Mouse (Mus musculus) neural tube, embryonic 15.5 days (tissue): Measurements from ENCODE around the gene Fkbp3. TPM values are rescaled to one million over a fixed set of nuclear protein-coding genes. Genes with fewer than 3 reads are reported as not detected.

Experiments
- ATAC-seq: fragments of 200-750 bp; cut with Nextera tagmentation; 2 replicates; pipeline ENCODE4 v1.8.0; 2017; ENCODE audit warnings: mild to moderate bottlenecking, moderate TSS enrichment, moderate library complexity; ENCODE audit not compliant: low FRiP score
- H3K27ac ChIP-seq: fragments of 300-500 bp; sonication (generic); replicated peaks from 2 replicates; pipeline ENCODE4 v1.5.1; 2015; ENCODE audit warnings: mild to moderate bottlenecking, inconsistent platforms
- H3K27me3 ChIP-seq: fragments of 300-500 bp; sonication (generic); replicated peaks from 2 replicates; pipeline ENCODE4 v1.6.1; 2015; ENCODE audit warnings: inconsistent platforms
- H3K36me3 ChIP-seq: fragments of 300-500 bp; sonication (generic); 2 replicates; pipeline ENCODE4 v1.6.1; 2015; ENCODE audit warnings: inconsistent platforms
- H3K4me1 ChIP-seq: fragments of 300-500 bp; sonication (generic); 2 replicates; pipeline ENCODE4 v1.6.1; 2015; ENCODE audit warnings: inconsistent platforms
- H3K4me2 ChIP-seq: fragments of 300-500 bp; sonication (generic); 2 replicates; pipeline ENCODE4 v1.6.1; 2015; ENCODE audit warnings: inconsistent platforms, mild to moderate bottlenecking, moderate library complexity
- H3K4me3 ChIP-seq: fragments of 300-500 bp; sonication (generic); replicated peaks from 2 replicates; pipeline ENCODE4 v1.5.1; 2015; ENCODE audit warnings: mild to moderate bottlenecking, inconsistent platforms
- H3K9ac ChIP-seq: fragments of 300-500 bp; sonication (generic); replicated peaks from 2 replicates; pipeline ENCODE4 v1.6.1; 2015; ENCODE audit warnings: mild to moderate bottlenecking, inconsistent platforms
- H3K9me3 ChIP-seq: fragments of 300-500 bp; sonication (generic); replicated peaks from 2 replicates; pipeline ENCODE4 v1.6.1; 2016; ENCODE audit warnings: inconsistent platforms
- WGBS: fragments of 180-500 bp; shearing (Covaris S2); methylation state at CpG from one replicate; pipeline ENCODE4 v1.1.7; 2015; ENCODE audit warnings: mixed read lengths; 5-methylcytosine and 5-hydroxymethylcytosine counted together
- polyA plus RNA-seq: library from polyadenylated mRNA; unstranded; fragments of >200 nt; fragmentation: Nextera tagmentation; extraction: Ambion mirVana; gene quantifications from 2 replicates; pipeline ENCODE4 v1.2.1, GENCODE M21; 2015

Fkbp3 gene
- polyA plus RNA-seq, 1 experiment from 2014 or later: 458 TPM

GRCm38 (mm10) chr12:65072911-65073610 lies 746 bp downstream of the Fkbp3 start:
- 3% methylated on average over 21 of the region's 21 CpGs for WGBS
- peak overlapping the region; percentile 97 for H3K4me3 ChIP-seq
- peak; percentile 83 for ATAC-seq
- H3K4me1 ChIP-seq: peaks cover 34% of the 10 kb centered on the region
- H3K36me3 ChIP-seq: peaks cover 11% of the 10 kb centered on the region
- H3K27me3 ChIP-seq: no peaks in the 10 kb centered on the region
- peak overlapping the region; percentile 70 for H3K4me2 ChIP-seq
- peak overlapping the region; percentile 84 for H3K9ac ChIP-seq
- peak overlapping the region; percentile 97 for H3K27ac ChIP-seq
- H3K9me3 ChIP-seq: no peaks in the 10 kb centered on the region

- Histone ChIP-seq H3K9me3 (no peaks in the 10 kb centered on the region), H3K4me2 (no peak overlapping the region), H3K27me3 (no peaks in the 10 kb centered on the region), H3K27ac (no peak overlapping the region), H3K9ac (no peak overlapping the region), H3K36me3 (peaks cover 35% of the 10 kb centered on the region), H3K4me1 (peaks cover 8% of the 10 kb centered on the region; the same call in 1 of the 2 replicates), H3K4me3 (no peak overlapping the region)
- WGBS: 81% methylated on average over 4 of the region's 4 CpGs
- ATAC-seq: no peak
These were observed 5.4 kb downstream of the Fkbp3 start for GRCm38 (mm10) chr12:65068409-65068808.

GRCm38 (mm10) chr12:65066234-65066633 lies 7.6 kb downstream of the Fkbp3 start:
- no peak overlapping the region for H3K4me2 ChIP-seq
- ATAC-seq: no peak
- no peak overlapping the region for H3K9ac ChIP-seq
- 70% methylated on average over 3 of the region's 3 CpGs for WGBS
- no peaks in the 10 kb centered on the region for H3K4me1 ChIP-seq
- H3K4me3 ChIP-seq: no peak overlapping the region
- peaks cover 46% of the 10 kb centered on the region for H3K36me3 ChIP-seq
- no peaks in the 10 kb centered on the region for H3K27me3 ChIP-seq
- no peak overlapping the region for H3K27ac ChIP-seq
- H3K9me3 ChIP-seq: no peaks in the 10 kb centered on the region

- Histone ChIP-seq H3K9me3 (no peaks in the 10 kb centered on the region), H3K36me3 (peaks cover 54% of the 10 kb centered on the region)
These were observed 8.6 kb downstream of the Fkbp3 start for GRCm38 (mm10) chr12:65065241-65065640.

DNA sequence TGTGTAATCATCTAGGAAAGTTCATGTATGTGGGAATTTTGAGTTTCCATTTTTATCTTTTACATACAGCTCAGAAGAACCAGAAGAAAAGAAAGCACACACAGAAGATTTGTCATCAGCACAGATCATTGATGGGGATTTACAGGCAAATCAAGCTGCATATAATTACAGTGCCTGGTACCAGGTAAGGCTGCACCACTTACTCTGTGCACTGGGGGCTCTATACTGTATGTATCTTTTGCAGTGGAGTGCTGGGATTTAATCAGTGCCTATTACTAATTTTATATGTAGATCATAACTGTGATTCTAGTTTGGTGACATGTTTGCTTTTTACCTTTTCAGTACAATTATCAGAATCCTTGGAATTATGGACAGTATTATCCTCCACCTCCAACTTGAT lies 12.7 kb downstream of the Fkbp3 start:
- Histone ChIP-seq H3K36me3 (peaks cover 53% of the 10 kb centered on the region), H3K27ac (no peak overlapping the region), H3K4me1 (no peaks in the 10 kb centered on the region), H3K27me3 (no peaks in the 10 kb centered on the region), H3K4me2 (no peak overlapping the region), H3K9ac (no peak overlapping the region), H3K4me3 (no peak overlapping the region), H3K9me3 (no peaks in the 10 kb centered on the region)
- no peak for ATAC-seq

More at GRCm38 (mm10) chr12:65065241-65065640, 8.6 kb downstream of the Fkbp3 start:
- Histone ChIP-seq H3K4me3 (no peak overlapping the region), H3K27ac (no peak overlapping the region), H3K4me1 (no peaks in the 10 kb centered on the region), H3K27me3 (no peaks in the 10 kb centered on the region), H3K4me2 (no peak overlapping the region), H3K9ac (no peak overlapping the region)
- no peak for ATAC-seq
- WGBS: 83% methylated on average over 2 of the region's 2 CpGs

DNA sequence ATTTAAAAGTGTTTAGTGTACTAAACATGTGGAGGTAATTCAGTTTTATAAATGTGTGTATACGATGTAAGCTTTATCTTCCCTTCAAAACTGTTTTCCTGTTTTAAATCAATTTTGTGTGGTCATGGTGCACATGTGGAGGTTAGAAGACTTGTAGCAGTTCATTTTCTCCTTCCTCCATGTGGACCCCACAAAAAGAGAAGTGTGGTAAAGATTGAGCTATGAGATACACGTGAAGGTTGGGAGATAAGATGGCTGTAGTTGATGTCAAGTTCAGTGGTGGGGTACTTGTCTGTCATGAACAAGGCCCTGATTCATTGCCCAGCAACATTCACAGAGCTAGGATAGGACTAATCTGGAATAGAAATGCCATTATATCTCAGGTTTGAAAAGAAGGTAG lies 15.6 kb downstream of the Fkbp3 start:
- WGBS: 94% methylated on average over 2 of the region's 2 CpGs
- peaks cover 46% of the 10 kb centered on the region for H3K36me3 ChIP-seq
- no peak for ATAC-seq

DNA sequence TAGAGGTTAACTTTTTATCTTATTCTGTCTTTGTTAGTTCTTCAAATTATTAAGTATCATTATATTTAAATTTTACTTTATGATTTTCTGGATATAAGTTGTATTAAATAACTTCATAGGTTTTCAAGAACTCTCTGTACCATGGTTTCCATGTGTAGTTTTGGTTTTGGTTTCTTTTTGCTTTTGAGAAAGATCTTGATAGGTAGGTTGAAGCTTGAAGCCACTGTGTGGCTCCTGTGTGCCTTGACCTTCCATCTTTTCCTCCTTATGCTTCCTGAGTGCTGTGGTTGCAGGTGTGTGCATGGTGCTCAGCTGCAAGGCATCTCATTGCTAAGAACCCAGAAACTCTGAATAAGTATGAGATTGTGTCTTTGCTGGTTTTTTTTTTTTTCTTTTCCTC lies 25.0 kb downstream of the Fkbp3 start:
- H3K36me3 ChIP-seq: peaks cover 20% of the 10 kb centered on the region
- H3K27ac ChIP-seq: no peak overlapping the region
- no peaks in the 10 kb centered on the region for H3K9me3 ChIP-seq
- no peak for ATAC-seq
- H3K4me3 ChIP-seq: no peak overlapping the region
- no peak overlapping the region for H3K4me2 ChIP-seq
- H3K9ac ChIP-seq: no peak overlapping the region
- H3K27me3 ChIP-seq: no peaks in the 10 kb centered on the region
- H3K4me1 ChIP-seq: no peaks in the 10 kb centered on the region

More for the DNA sequence above, 15.6 kb downstream of the Fkbp3 start:
- H3K27me3 ChIP-seq: no peaks in the 10 kb centered on the region
- H3K4me1 ChIP-seq: no peaks in the 10 kb centered on the region
- H3K9ac ChIP-seq: no peak overlapping the region
- H3K27ac ChIP-seq: no peak overlapping the region
- H3K9me3 ChIP-seq: no peaks in the 10 kb centered on the region
- H3K4me2 ChIP-seq: no peak overlapping the region
- H3K4me3 ChIP-seq: no peak overlapping the region

DNA sequence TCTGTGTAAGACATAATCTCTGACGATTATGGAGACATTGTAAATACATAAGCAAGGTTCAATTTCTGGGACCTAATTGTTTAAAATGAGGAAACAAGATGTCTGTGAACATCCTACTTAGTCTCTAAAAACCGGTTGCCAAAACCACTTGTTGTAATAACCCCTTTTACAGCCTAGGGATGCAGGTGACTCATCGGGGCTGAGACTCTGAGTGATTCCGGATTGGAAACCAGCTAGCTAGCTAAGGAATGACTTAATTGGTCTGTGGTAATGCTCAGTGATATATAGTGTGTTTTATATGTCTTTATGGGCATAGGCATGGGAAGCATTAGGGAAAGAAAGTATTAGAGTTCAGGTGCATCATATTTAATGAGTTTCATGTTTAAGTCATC lies 36.3 kb downstream of the Fkbp3 start:
- WGBS: 22% methylated on average over 4 of the region's 4 CpGs
- H3K27ac ChIP-seq: no peak overlapping the region
- peak overlapping the region; percentile 97 for H3K4me3 ChIP-seq
- H3K36me3 ChIP-seq: no peaks in the 10 kb centered on the region
- ATAC-seq: no peak
- no peaks in the 10 kb centered on the region for H3K27me3 ChIP-seq
- peaks cover 20% of the 10 kb centered on the region for H3K4me1 ChIP-seq
- H3K9me3 ChIP-seq: no peaks in the 10 kb centered on the region
- H3K4me2 ChIP-seq: peak overlapping the region; percentile 64
- no peak overlapping the region for H3K9ac ChIP-seq

GRCm38 (mm10) chr12:65036892-65037545 lies 36.8 kb downstream of the Fkbp3 start:
- ATAC-seq: peak; percentile 30; the same call in 1 of the 2 replicates
- Histone ChIP-seq H3K27ac (no peak overlapping the region), H3K4me2 (peak overlapping the region; percentile 64), H3K36me3 (no peaks in the 10 kb centered on the region), H3K9ac (peak overlapping the region; percentile 87), H3K4me1 (peaks cover 20% of the 10 kb centered on the region), H3K27me3 (no peaks in the 10 kb centered on the region), H3K9me3 (no peaks in the 10 kb centered on the region), H3K4me3 (peak overlapping the region; percentile 97)
- WGBS: 15% methylated on average over 18 of the region's 18 CpGs

- H3K27ac ChIP-seq: peak within 1 kb of the TSS; percentile 82
- peaks cover 20% of the 10 kb centered on the region for H3K4me1 ChIP-seq
- H3K27me3 ChIP-seq: no peaks in the 10 kb centered on the region
- no peaks in the 10 kb centered on the region for H3K36me3 ChIP-seq
- H3K9me3 ChIP-seq: no peaks in the 10 kb centered on the region
- WGBS: under 1% methylated on average over 61 of the region's 65 CpGs
- peak within 1 kb of the TSS; percentile 64 for H3K4me2 ChIP-seq
- H3K9ac ChIP-seq: peak within 1 kb of the TSS; percentile 87
- peak; percentile 96 for ATAC-seq
- peak within 1 kb of the TSS; percentile 97 for H3K4me3 ChIP-seq
These were observed 37.5 kb downstream of the Fkbp3 start, which contains the start of gene Prpf39 for GRCm38 (mm10) chr12:65036190-65036870. TSS of gene Prpf39 (plus strand) at chr12:65036333.

GRCm38 (mm10) chr12:65035839-65036189 lies 38.0 kb downstream of the Fkbp3 start:
- H3K4me1 ChIP-seq: peaks cover 20% of the 10 kb centered on the region
- WGBS: 50% methylated on average over 8 of the region's 8 CpGs
- H3K27me3 ChIP-seq: no peaks in the 10 kb centered on the region
- H3K9me3 ChIP-seq: no peaks in the 10 kb centered on the region
- H3K4me3 ChIP-seq: peak overlapping the region; percentile 97
- ATAC-seq: no peak
- H3K36me3 ChIP-seq: no peaks in the 10 kb centered on the region
- H3K9ac ChIP-seq: peak overlapping the region; percentile 87; the same call in 1 of the 2 replicates
- peak overlapping the region; percentile 64 for H3K4me2 ChIP-seq
- H3K27ac ChIP-seq: peak overlapping the region; percentile 82
